Mouse (Mus musculus) embryonic facial prominence, embryonic 15.5 days (tissue): ENCODE data around the gene Phactr4. TPM values are rescaled to one million over a fixed set of nuclear protein-coding genes. Genes with fewer than 3 reads are reported as not detected.
A peak's percentile ranks its signal among the peaks of the same experiment; 100 is the strongest.

Experiments used
- ATAC-seq: fragments of 200-750 bp; cut with Nextera tagmentation; 2 replicates; pipeline ENCODE4 v1.8.0; 2017; ENCODE audit warnings: low read depth, moderate TSS enrichment; ENCODE audit not compliant: insufficient number of reproducible peaks, low FRiP score, low TSS enrichment
- H3K27ac ChIP-seq: fragments of 300-500 bp; sonication (generic); replicated peaks from 2 replicates; pipeline ENCODE4 v1.5.1; 2015; ENCODE audit warnings: mild to moderate bottlenecking, inconsistent platforms
- H3K27me3 ChIP-seq: fragments of 300-500 bp; sonication (generic); 2 replicates; pipeline ENCODE4 v1.6.1; 2015; ENCODE audit warnings: inconsistent platforms
- H3K36me3 ChIP-seq: fragments of 300-500 bp; sonication (generic); 2 replicates; pipeline ENCODE4 v1.6.1; 2015; ENCODE audit warnings: mild to moderate bottlenecking, inconsistent platforms
- H3K4me1 ChIP-seq: fragments of 300-500 bp; sonication (generic); 2 replicates; pipeline ENCODE4 v1.6.1; 2015; ENCODE audit warnings: inconsistent platforms
- H3K4me2 ChIP-seq: fragments of 300-500 bp; sonication (generic); replicated peaks from 2 replicates; pipeline ENCODE4 v1.6.1; 2015; ENCODE audit warnings: mild to moderate bottlenecking, inconsistent platforms
- H3K4me3 ChIP-seq: fragments of 300-500 bp; sonication (generic); replicated peaks from 2 replicates; pipeline ENCODE4 v1.5.1; 2015; ENCODE audit warnings: mild to moderate bottlenecking, inconsistent platforms
- H3K9ac ChIP-seq: fragments of 300-500 bp; sonication (generic); 2 replicates; pipeline ENCODE4 v1.6.1; 2015; ENCODE audit warnings: inconsistent platforms
- H3K9me3 ChIP-seq: fragments of 300-500 bp; sonication (generic); replicated peaks from 2 replicates; pipeline ENCODE4 v1.6.1; 2016; ENCODE audit warnings: inconsistent platforms
- WGBS: fragments of 180-500 bp; shearing (Covaris S2); methylation state at CpG from one replicate; pipeline ENCODE4 v1.1.7; 2015; 5-methylcytosine and 5-hydroxymethylcytosine counted together
- polyA plus RNA-seq: library from polyadenylated mRNA; unstranded; fragments of >200 nt; fragmentation: Nextera tagmentation; extraction: Ambion mirVana; gene quantifications from 2 replicates; pipeline ENCODE4 v1.2.1, GENCODE M21; 2015

Gene Phactr4
- polyA plus RNA-seq, 1 experiment from 2014 or later: 21.8 TPM

- 7% methylated on average over 10 of the region's 10 CpGs for WGBS
- peak overlapping the region; percentile 69 for H3K4me2 ChIP-seq
- no peak for ATAC-seq
These were observed 92.4 kb downstream of the Phactr4 start for GRCm38 (mm10) chr4:132329835-132330354.

GRCm38 (mm10) chr4:132329115-132329834, 93.0 kb downstream of the Phactr4 start, which contains the start of gene Trnau1ap:
Gene Trnau1ap (minus strand): TSS chr4:132329538.
- no peaks in the 10 kb centered on the region for H3K27me3 ChIP-seq
- H3K36me3 ChIP-seq: peaks cover 42% of the 10 kb centered on the region
- peaks cover 15% of the 10 kb centered on the region for H3K4me1 ChIP-seq
- H3K9ac ChIP-seq: peak within 1 kb of the TSS; percentile 97
- H3K4me3 ChIP-seq: peak within 1 kb of the TSS; percentile 92
- no peaks in the 10 kb centered on the region for H3K9me3 ChIP-seq
- H3K4me2 ChIP-seq: peak within 1 kb of the TSS; percentile 69
- under 1% methylated on average over 52 of the region's 52 CpGs for WGBS
- ATAC-seq: peak; percentile 94
- H3K27ac ChIP-seq: peak within 1 kb of the TSS; percentile 92

More at GRCm38 (mm10) chr4:132329835-132330354, 92.4 kb downstream of the Phactr4 start:
- H3K27me3 ChIP-seq: no peaks in the 10 kb centered on the region
- H3K4me1 ChIP-seq: peaks cover 15% of the 10 kb centered on the region
- H3K36me3 ChIP-seq: peaks cover 42% of the 10 kb centered on the region
- H3K27ac ChIP-seq: peak overlapping the region; percentile 92
- H3K9ac ChIP-seq: peak overlapping the region; percentile 97
- peak overlapping the region; percentile 92 for H3K4me3 ChIP-seq
- no peaks in the 10 kb centered on the region for H3K9me3 ChIP-seq

GRCm38 (mm10) chr4:132328391-132328982, 93.8 kb downstream of the Phactr4 start:
- peak overlapping the region; percentile 92 for H3K4me3 ChIP-seq
- H3K9ac ChIP-seq: peak overlapping the region; percentile 97
- H3K27ac ChIP-seq: peak overlapping the region; percentile 92; the same call in 1 of the 2 replicates
- H3K27me3 ChIP-seq: no peaks in the 10 kb centered on the region
- no peak for ATAC-seq
- H3K9me3 ChIP-seq: no peaks in the 10 kb centered on the region
- peaks cover 15% of the 10 kb centered on the region for H3K4me1 ChIP-seq
- WGBS: 42% methylated on average over 14 of the region's 14 CpGs
- peak overlapping the region; percentile 69 for H3K4me2 ChIP-seq
- H3K36me3 ChIP-seq: peaks cover 40% of the 10 kb centered on the region

- ATAC-seq: no peak
- peaks cover 15% of the 10 kb centered on the region for H3K4me1 ChIP-seq
- H3K9ac ChIP-seq: no peak overlapping the region
- no peak overlapping the region for H3K4me2 ChIP-seq
- no peak overlapping the region for H3K27ac ChIP-seq
- 79% methylated on average over 5 of the region's 5 CpGs for WGBS
- H3K36me3 ChIP-seq: peaks cover 39% of the 10 kb centered on the region
- no peak overlapping the region for H3K4me3 ChIP-seq
- no peaks in the 10 kb centered on the region for H3K9me3 ChIP-seq
- no peaks in the 10 kb centered on the region for H3K27me3 ChIP-seq
These were observed 95.8 kb downstream of the Phactr4 start for GRCm38 (mm10) chr4:132326481-132326880.

- Histone ChIP-seq H3K27ac (no peak overlapping the region), H3K4me3 (no peak overlapping the region), H3K9ac (no peak overlapping the region), H3K4me2 (no peak overlapping the region), H3K9me3 (no peaks in the 10 kb centered on the region), H3K27me3 (no peaks in the 10 kb centered on the region), H3K36me3 (peaks cover 87% of the 10 kb centered on the region), H3K4me1 (no peaks in the 10 kb centered on the region)
- ATAC-seq: no peak
- 80% methylated on average over 8 of the region's 8 CpGs for WGBS
These were observed 106.6 kb downstream of the Phactr4 start for GRCm38 (mm10) chr4:132315711-132316110.

GRCm38 (mm10) chr4:132312627-132313026, 109.7 kb downstream of the Phactr4 start:
- Histone ChIP-seq H3K4me2 (no peak overlapping the region), H3K4me1 (peaks cover 9% of the 10 kb centered on the region), H3K27ac (no peak overlapping the region), H3K36me3 (peaks cover 71% of the 10 kb centered on the region), H3K4me3 (no peak overlapping the region), H3K9ac (no peak overlapping the region), H3K9me3 (no peaks in the 10 kb centered on the region), H3K27me3 (no peaks in the 10 kb centered on the region)
- ATAC-seq: no peak
- 84% methylated on average over 5 of the region's 5 CpGs for WGBS

GRCm38 (mm10) chr4:132311801-132312200, 110.5 kb downstream of the Phactr4 start:
- Histone ChIP-seq H3K36me3 (peaks cover 62% of the 10 kb centered on the region), H3K9ac (no peak overlapping the region), H3K4me2 (no peak overlapping the region), H3K27ac (no peak overlapping the region), H3K9me3 (no peaks in the 10 kb centered on the region), H3K4me1 (peaks cover 9% of the 10 kb centered on the region), H3K27me3 (no peaks in the 10 kb centered on the region), H3K4me3 (no peak overlapping the region)
- WGBS: 50% methylated on average over 3 of the region's 3 CpGs
- no peak for ATAC-seq

GRCm38 (mm10) chr4:132311209-132311608, 111.1 kb downstream of the Phactr4 start:
- H3K4me2 ChIP-seq: no peak overlapping the region
- ATAC-seq: no peak
- WGBS: 33% methylated on average over 1 of the region's 1 CpGs
- no peak overlapping the region for H3K9ac ChIP-seq
- H3K9me3 ChIP-seq: no peaks in the 10 kb centered on the region
- peaks cover 56% of the 10 kb centered on the region for H3K36me3 ChIP-seq
- peaks cover 9% of the 10 kb centered on the region for H3K4me1 ChIP-seq
- no peak overlapping the region for H3K27ac ChIP-seq
- H3K4me3 ChIP-seq: no peak overlapping the region
- no peaks in the 10 kb centered on the region for H3K27me3 ChIP-seq

- H3K27ac ChIP-seq: peak overlapping the region; percentile 91; the same call in 1 of the 2 replicates
- peak overlapping the region; percentile 70 for H3K4me2 ChIP-seq
- H3K4me1 ChIP-seq: peaks cover 9% of the 10 kb centered on the region
- WGBS: 21% methylated on average over 10 of the region's 10 CpGs
- no peak for ATAC-seq
- H3K4me3 ChIP-seq: peak overlapping the region; percentile 77
- peak overlapping the region; percentile 92; the same call in 1 of the 2 replicates for H3K9ac ChIP-seq
- H3K9me3 ChIP-seq: no peaks in the 10 kb centered on the region
- H3K27me3 ChIP-seq: no peaks in the 10 kb centered on the region
- peaks cover 48% of the 10 kb centered on the region for H3K36me3 ChIP-seq
These were observed 112.3 kb downstream of the Phactr4 start for GRCm38 (mm10) chr4:132309849-132310472.

GRCm38 (mm10) chr4:132309140-132309848, 113.0 kb downstream of the Phactr4 start:
- peak overlapping the region; percentile 70 for H3K4me2 ChIP-seq
- no peaks in the 10 kb centered on the region for H3K27me3 ChIP-seq
- H3K9me3 ChIP-seq: no peaks in the 10 kb centered on the region
- peak overlapping the region; percentile 77 for H3K4me3 ChIP-seq
- ATAC-seq: no peak
- H3K4me1 ChIP-seq: peaks cover 9% of the 10 kb centered on the region
- H3K27ac ChIP-seq: peak overlapping the region; percentile 91
- peak overlapping the region; percentile 92 for H3K9ac ChIP-seq
- H3K36me3 ChIP-seq: peaks cover 47% of the 10 kb centered on the region
- WGBS: under 1% methylated on average over 15 of the region's 15 CpGs
